Mouse (Mus musculus) C2C12 (cell line): ENCODE data around the gene Mvd.

Experiments
- CEBPB ChIP-seq: IDR thresholded peaks from one replicate; pipeline ENCODE4 v1.6.1; 2011; ENCODE audit warnings: low read depth, mild to moderate bottlenecking, control low read depth, moderate library complexity
- CTCF ChIP-seq: IDR thresholded peaks from one replicate; pipeline ENCODE4 v1.5.1; 2011; ENCODE audit not compliant: control insufficient read depth, insufficient read depth, insufficient read length
- FOSL1 ChIP-seq: IDR thresholded peaks from one replicate; pipeline ENCODE4 v1.8.0; 2011; ENCODE audit warnings: mild to moderate bottlenecking, low read length; ENCODE audit not compliant: poor library complexity, insufficient read depth, severe bottlenecking
- MAX ChIP-seq: IDR thresholded peaks from one replicate; pipeline ENCODE4 v1.6.1; 2011; ENCODE audit warnings: mild to moderate bottlenecking, control low read depth
- MYOG ChIP-seq: IDR thresholded peaks from one replicate; pipeline ENCODE4 v1.6.1; 2011; ENCODE audit not compliant: control insufficient read depth, insufficient read length; ENCODE audit errors: extremely low read depth

DNA sequence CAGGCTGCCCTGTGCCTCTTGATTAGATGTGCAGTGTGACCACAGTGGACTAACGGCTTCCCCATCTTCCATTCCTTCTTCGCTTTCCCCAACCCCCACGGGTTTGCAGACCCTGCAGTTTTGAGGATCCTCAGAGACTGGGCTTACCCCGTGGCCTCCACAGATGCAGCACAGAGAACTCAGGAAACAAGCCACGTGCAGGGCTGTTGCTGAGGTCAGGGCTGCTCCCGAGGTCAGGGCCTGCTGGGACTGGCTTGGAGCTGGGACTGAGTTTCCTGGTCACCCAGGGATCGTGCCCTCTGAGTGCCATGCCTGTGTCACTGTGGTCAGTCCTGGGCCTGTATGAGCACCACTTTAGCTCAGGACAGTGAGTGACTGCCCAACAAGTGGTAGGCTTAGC, 21.8 kb upstream of the Mvd start:
- no peak for TF ChIP-seq CEBPB
- TF ChIP-seq CTCF = no peak
- TF ChIP-seq FOSL1 = no peak
- TF ChIP-seq MAX = no peak
- TF ChIP-seq MYOG = no peak
